Mouse (Mus musculus): Measurements from ENCODE around the gene Rhof.

- TF ChIP-seq CTCF (IDR thresholded peaks at IDR 0.05; ENCODE audit: low read depth, low read length) (no peak), POLR2A (IDR thresholded peaks at IDR 0.05; ENCODE audit: extremely low read depth, insufficient read depth, low read length) (no peak)
Measured at GRCm38 (mm10) chr5:123116080-123116479, 16.4 kb downstream of the Rhof start.
